Mouse (Mus musculus): ENCODE measurements at regions not wholly inside any gene's neighbourhood (a gene's known extent, or its start where the extent isn't known, plus 50 kb on each side); places are given as distances from the start of the nearest gene placed in this dataset.

DNA sequence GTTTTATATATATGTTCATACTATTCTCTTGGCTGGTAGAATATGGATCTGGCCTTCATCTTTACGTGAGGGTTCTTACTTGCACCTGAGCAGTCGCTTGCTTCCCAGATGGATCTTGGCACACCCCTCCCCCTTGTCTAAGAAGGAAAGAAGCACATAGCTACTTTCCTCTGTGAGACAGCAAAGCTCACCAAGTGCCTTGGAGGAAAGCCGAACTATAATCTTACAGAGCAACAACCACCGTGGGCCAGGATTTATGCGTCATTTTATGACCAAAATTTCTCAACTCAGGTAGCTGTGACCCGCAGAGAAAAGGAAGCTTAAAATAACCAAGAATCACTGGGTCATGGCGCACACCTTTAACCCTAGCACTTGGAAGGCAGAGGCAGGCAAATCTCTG lies 73.0 kb upstream of the Tspan2 start:
- no peak for DNase-seq (ENCODE audit: inconsistent age in 2 of 2, low spot score in 1 of 2)

DNA sequence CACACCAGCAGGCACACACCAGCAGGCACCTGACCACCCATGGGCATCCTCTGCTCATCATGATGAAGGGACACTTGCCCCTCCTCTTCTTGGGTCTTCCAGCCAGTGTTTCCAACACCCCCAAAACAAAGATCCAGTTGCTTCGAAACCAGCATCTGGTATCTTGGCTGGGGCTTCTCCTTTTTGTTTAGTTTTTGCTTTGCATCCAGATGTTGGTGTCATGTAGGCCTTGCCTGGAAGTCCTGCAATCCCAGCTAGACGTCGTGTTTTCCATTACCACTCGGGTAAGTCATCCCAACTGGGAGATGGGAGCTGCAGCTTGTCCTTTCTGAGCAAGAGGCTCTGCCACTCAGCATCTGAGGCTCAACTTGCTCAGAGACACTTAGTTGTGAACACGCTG lies 70.6 kb upstream of the Tspan2 start:
- no peak for DNase-seq (ENCODE audit: inconsistent age in 2 of 2, low spot score in 1 of 2)

DNA sequence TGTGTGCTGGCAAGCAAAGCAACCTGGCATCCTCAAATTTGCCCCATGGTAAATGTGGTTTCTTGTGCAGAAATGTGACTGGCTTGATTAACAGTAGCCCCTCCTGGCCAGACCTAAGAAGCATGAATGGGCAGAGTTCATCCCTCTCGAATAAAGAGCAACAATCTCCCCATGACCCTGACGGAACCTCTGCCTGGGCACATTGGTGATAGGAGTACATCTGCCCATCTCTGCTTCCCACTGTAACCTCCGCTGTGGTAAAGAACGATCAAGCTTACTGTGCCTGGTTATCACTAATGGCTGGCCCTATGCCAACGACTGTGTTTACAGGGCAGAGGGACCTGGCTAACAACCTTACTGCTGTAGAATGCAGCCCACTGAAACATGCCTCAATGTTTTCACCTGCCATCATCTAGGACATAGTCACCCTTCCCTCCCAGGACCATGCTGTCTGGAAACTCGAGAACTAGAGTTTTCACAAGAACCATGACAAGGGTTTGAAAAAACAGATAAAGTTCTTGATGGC lies 69.6 kb upstream of the Tspan2 start:
- DNase-seq (ENCODE audit: inconsistent age in 2 of 2, low spot score in 1 of 2): no peak

DNA sequence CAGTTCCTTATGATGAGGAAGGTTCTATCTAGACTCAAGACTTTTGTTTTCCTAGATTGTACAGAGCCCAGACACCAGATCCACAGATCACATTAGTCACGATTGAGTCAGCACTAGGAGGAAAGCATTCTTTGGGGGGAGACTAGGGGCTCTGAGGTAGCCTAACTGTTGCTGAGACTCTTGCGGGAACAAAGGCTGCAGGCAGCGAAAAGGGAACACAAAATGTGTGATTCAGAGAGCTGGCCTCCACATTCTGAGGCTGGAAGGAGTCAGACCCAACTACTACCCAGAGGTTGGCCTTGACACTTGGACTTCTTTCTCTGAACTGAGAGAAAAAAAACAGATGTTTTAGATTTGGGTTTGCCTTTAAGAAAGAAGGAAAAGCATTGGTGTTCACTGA lies 66.5 kb upstream of the Tspan2 start:
- DNase-seq (ENCODE audit: inconsistent age in 2 of 2, low spot score in 1 of 2): no peak

DNA sequence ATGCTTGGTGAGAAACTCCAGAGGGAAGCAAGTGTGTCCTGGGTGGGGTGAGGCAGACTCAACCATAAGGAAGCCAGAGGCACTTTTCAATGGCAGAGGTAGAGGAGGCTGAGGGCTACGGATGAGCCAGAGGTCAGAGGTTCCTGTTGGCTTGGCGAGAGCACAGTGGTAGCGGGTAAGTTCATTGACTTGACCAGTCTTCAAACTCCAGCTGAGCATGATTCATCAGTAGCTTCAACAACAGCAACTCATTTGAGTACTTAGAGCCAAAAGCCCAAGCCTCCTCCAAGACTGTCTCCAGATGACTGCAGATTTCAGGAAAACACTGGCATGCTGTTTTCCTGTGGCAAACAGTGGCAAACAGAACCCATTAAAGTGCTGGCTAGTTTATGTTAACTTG lies 65.8 kb upstream of the Tspan2 start:
- no peak for DNase-seq (ENCODE audit: inconsistent age in 2 of 2, low spot score in 1 of 2)

DNA sequence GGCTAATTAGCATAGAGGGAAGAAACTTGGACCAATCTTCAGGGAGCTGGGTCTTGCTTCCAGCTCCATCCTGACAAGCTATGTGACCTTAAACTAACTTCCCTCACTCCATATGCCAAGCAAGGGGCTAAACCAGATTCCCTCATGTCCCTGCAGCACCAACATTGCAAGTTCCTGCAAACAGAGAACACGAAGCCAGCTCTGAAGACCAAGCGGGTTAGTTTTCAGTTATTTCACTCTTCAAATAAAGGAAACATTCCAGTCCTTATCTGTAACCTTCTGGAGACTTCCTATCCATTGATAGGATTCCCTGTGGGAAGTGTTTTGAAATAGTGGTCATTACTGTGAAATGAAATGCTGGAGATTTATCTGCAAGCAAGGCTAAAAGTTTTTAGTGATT lies 64.4 kb upstream of the Tspan2 start:
- no peak for DNase-seq (ENCODE audit: inconsistent age in 2 of 2, low spot score in 1 of 2)

DNA sequence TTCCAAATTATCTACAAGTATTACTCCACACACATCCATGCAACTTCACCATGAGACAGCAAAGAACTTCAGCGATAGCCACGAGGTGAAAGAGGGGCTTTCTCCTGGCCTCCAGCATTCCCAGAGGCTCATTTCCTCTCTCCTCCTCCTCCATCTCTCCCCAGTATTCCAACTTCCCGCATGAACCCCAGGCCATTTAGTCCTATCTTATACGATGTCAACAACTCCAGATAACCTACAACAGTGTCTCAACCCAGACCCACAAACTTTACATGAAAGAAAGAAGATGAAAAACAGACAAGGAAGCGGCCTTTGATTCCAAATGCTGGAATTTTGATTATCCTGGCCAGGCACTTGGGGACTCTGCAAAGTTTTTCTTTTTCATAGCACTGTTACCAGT lies 63.8 kb upstream of the Tspan2 start:
- no peak for DNase-seq (ENCODE audit: inconsistent age in 2 of 2, low spot score in 1 of 2)

DNA sequence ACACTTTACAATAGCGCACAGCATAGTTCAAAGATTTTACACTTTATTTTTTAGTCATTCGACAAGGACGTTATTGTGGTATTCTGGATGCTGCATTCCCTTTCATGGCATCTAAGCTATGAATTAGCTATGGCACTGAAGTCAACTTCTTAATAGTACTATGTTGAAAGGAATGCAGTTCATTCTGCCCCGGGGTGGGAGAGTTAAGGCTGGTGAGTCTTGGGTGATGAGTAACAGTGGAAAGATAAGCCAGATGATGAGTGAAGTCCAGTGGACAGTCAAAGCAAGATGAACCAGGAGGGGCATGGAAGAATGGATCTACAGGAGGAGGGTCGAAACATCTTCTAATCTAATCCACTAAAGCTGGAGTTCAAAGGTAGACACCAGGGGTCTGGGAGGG lies 63.4 kb upstream of the Tspan2 start:
- DNase-seq (ENCODE audit: inconsistent age in 2 of 2, low spot score in 1 of 2): no peak

DNA sequence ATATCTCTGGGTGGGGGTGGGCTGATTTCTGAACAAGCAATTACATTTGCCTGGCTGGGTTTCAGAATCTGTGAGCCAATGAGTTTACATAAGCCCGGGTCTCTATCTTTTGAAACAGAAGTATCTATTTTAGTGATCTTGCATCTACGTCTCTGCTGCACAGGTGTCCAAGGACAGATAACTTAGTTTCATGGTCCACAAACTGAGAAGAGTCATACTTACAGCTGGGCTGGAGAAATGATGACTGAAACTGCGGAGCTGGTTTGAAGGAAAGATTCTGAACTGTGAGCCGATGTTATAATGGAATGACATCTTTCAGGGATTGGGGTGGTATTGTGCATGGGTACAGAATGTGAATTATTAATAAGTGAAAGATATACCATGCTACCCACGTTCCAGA lies 60.8 kb upstream of the Tspan2 start:
- DNase-seq (ENCODE audit: inconsistent age in 2 of 2, low spot score in 1 of 2): no peak

DNA sequence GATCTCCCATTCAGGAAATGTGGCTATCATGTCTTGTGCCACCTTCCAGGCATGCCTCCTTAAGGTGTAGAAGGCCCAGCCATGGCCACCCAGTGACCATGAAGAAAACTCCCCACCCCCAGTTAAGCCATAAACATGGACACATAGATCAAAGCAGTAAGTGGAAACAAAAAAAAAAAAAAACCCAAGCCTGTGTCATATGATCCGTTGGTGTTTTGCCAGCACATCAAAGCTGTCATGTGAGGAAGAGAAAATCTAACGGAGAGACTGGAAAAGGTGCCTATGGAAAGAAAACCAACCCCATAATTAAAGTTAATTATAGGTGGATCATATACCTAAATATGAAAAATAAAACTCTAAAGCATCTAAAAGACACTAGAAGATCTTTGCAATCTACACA lies 60.3 kb upstream of the Tspan2 start:
- DNase-seq (ENCODE audit: inconsistent age in 2 of 2, low spot score in 1 of 2): no peak

DNA sequence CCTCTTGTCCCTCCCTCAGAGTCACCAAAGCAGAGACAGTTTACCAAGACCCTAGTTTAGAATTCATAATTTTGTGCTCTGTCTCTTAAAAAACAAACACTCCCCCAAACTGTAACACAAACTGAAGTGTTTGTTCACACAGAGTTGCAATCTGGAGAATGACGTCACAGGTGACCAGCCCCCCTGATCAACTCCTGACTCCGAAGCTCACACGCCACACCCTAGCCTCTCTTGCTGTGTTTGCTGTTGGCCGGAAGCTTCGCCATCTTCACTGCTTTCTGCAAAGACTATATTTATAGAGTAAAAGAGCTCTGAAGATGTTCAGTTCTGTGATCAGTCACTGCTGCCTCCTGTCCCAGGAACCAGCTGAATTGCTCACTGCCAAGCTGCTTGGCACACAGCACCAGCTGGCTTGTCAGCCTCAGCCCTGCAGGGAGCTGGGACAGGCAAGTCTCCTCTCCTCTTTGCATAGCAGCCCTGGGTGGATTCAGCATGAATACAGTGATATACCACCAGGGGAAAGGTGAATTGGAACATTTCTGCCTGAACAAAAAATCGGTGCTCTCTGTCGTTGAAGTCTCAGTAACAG lies 57.3 kb upstream of the Tspan2 start:
- no peak for DNase-seq (ENCODE audit: inconsistent age in 2 of 2, low spot score in 1 of 2)

DNA sequence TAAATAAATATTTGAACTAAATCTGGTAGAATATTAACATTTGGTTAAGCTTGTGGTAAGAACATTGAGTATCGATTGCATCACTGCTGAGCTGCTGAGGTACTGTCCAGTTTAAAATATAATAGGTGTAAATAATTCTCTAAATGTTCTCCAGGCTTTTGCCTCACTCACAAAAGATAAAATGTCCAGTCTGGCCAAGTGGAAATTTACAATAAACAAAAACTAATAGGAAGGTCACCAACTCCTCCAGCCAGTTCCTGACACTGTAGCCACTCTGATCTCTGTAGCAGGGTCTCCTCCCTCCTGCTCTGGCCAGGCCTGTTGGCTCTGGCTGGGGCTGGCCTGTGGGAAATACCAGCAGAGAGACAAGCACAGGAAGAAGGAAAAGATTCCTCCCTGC lies 55.8 kb upstream of the Tspan2 start:
- no peak for DNase-seq (ENCODE audit: inconsistent age in 2 of 2, low spot score in 1 of 2)

DNA sequence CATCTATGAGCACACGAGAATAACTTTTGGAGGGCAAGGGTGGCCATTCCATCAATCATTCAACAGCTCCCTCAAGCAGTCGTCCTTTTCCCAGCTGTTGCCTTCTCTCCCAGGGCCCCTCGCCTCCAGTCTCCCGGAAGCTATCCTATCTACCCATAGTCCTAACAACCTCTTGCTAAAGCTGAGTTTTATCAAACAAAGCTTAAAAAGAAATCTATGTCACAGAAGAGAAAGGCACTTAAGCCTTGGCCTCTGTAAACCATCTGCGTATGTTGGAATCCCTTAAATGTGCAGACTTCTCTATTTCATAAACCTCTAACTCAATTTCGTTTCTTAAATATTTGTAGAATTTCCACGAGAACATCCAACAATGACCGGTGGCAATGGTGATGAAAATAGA lies 51.9 kb upstream of the Tspan2 start:
- DNase-seq (ENCODE audit: inconsistent age in 2 of 2, low spot score in 1 of 2): no peak

DNA sequence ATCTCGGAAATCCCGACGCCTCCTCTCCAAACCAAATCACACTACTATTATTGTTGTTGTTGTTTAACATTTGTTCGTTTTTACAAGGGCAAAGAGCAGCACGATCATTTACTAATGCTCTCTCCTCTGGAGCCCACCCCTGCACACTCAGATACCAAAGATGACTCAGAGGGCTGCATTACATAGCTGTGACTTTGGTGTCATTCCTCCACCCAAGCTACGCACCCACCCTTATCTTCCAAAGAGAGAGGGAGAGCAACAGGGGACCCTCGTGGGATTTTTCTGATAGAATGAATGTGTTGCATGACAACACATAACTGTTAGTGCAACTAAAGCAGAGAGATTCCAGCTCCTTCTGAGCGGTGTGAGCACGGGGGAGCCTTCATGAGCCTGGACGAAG lies 50.8 kb upstream of the Tspan2 start:
- DNase-seq (ENCODE audit: inconsistent age in 2 of 2, low spot score in 1 of 2): no peak
